Mouse (Mus musculus) liver, embryonic 12.5 days (tissue): ENCODE measurements around the gene Sdhaf1. TPM values are rescaled to one million over a fixed set of nuclear protein-coding genes. Genes with fewer than 3 reads are reported as not detected.
A peak's percentile ranks its signal among the peaks of the same experiment; 100 is the strongest.

Experiments
- ATAC-seq: fragments of 200-750 bp; cut with Nextera tagmentation; 2 replicates; pipeline ENCODE4 v1.8.0; 2017; ENCODE audit warnings: moderate number of reproducible peaks, mild to moderate bottlenecking, moderate library complexity
- H3K27ac ChIP-seq: fragments of 300-500 bp; sonication (generic); 2 replicates; pipeline ENCODE4 v1.5.1; 2016; ENCODE audit warnings: mild to moderate bottlenecking
- H3K27me3 ChIP-seq: fragments of 300-500 bp; sonication (generic); replicated peaks from 2 replicates; pipeline ENCODE4 v1.6.1; 2016; ENCODE audit warnings: mild to moderate bottlenecking, moderate library complexity
- H3K36me3 ChIP-seq: fragments of 300-500 bp; sonication (generic); 2 replicates; pipeline ENCODE4 v1.6.1; 2016; ENCODE audit warnings: mild to moderate bottlenecking, moderate library complexity
- H3K4me1 ChIP-seq: fragments of 300-500 bp; sonication (generic); 2 replicates; pipeline ENCODE4 v1.6.1; 2016
- H3K4me2 ChIP-seq: fragments of 300-500 bp; sonication (generic); 2 replicates; pipeline ENCODE4 v1.6.1; 2016; ENCODE audit warnings: mild to moderate bottlenecking, moderate library complexity
- H3K4me3 ChIP-seq: fragments of 300-500 bp; sonication (generic); 2 replicates; pipeline ENCODE4 v1.5.1; 2016; ENCODE audit warnings: mild to moderate bottlenecking, moderate library complexity
- H3K9ac ChIP-seq: fragments of 300-500 bp; sonication (generic); 2 replicates; pipeline ENCODE4 v1.6.1; 2016; ENCODE audit warnings: mild to moderate bottlenecking, moderate library complexity
- H3K9me3 ChIP-seq: fragments of 300-500 bp; sonication (generic); replicated peaks from 2 replicates; pipeline ENCODE4 v1.6.1; 2016; ENCODE audit warnings: mild to moderate bottlenecking, moderate library complexity
- WGBS: fragments of 180-500 bp; shearing (Covaris S2); methylation state at CpG from one replicate; pipeline ENCODE4 v1.1.7; 2016; ENCODE audit not compliant: insufficient replicate concordance; 5-methylcytosine and 5-hydroxymethylcytosine counted together
- polyA plus RNA-seq: library from polyadenylated mRNA; unstranded; fragments of >200 nt; fragmentation: Nextera tagmentation; extraction: Ambion mirVana; gene quantifications from 2 replicates; pipeline ENCODE4 v1.2.1, GENCODE M21; 2016

The Sdhaf1 gene
- polyA plus RNA-seq, 1 experiment from 2014 or later, result 8.1 TPM

- Histone ChIP-seq H3K27me3 (peaks cover 40% of the 10 kb centered on the region), H3K4me3 (no peak overlapping the region), H3K4me1 (no peaks in the 10 kb centered on the region), H3K4me2 (no peak overlapping the region), H3K9me3 (no peaks in the 10 kb centered on the region), H3K27ac (no peak overlapping the region), H3K36me3 (no peaks in the 10 kb centered on the region), H3K9ac (no peak overlapping the region)
- 54% methylated on average over 5 of the region's 5 CpGs for WGBS
- no peak for ATAC-seq
Observed at GRCm38 (mm10) chr7:30339432-30340109, 15.9 kb upstream of the Sdhaf1 start.

- peaks cover 67% of the 10 kb centered on the region for H3K27me3 ChIP-seq
- no peak overlapping the region for H3K4me2 ChIP-seq
- 3% methylated on average over 9 of the region's 9 CpGs for WGBS
Observed at GRCm38 (mm10) chr7:30336384-30336783, 12.7 kb upstream of the Sdhaf1 start.

GRCm38 (mm10) chr7:30335688-30336087 lies 12.0 kb upstream of the Sdhaf1 start:
- H3K4me1 ChIP-seq, result no peaks in the 10 kb centered on the region
- H3K4me3 ChIP-seq, result no peak overlapping the region
- WGBS, result 62% methylated on average over 6 of the region's 6 CpGs
- no peak overlapping the region for H3K9ac ChIP-seq
- H3K36me3 ChIP-seq, result no peaks in the 10 kb centered on the region
- ATAC-seq, result no peak
- peaks cover 68% of the 10 kb centered on the region for H3K27me3 ChIP-seq
- H3K27ac ChIP-seq, result no peak overlapping the region
- no peaks in the 10 kb centered on the region for H3K9me3 ChIP-seq
- no peak overlapping the region for H3K4me2 ChIP-seq

More at GRCm38 (mm10) chr7:30336384-30336783, 12.7 kb upstream of the Sdhaf1 start:
- Histone ChIP-seq H3K9ac (no peak overlapping the region), H3K4me3 (no peak overlapping the region), H3K4me1 (no peaks in the 10 kb centered on the region), H3K9me3 (no peaks in the 10 kb centered on the region), H3K36me3 (no peaks in the 10 kb centered on the region), H3K27ac (no peak overlapping the region)
- ATAC-seq, result no peak

- H3K9me3 ChIP-seq, result no peaks in the 10 kb centered on the region
- H3K27me3 ChIP-seq, result peaks cover 74% of the 10 kb centered on the region
- H3K4me3 ChIP-seq, result no peak overlapping the region
- no peak overlapping the region for H3K27ac ChIP-seq
- 47% methylated on average over 5 of the region's 5 CpGs for WGBS
- no peak for ATAC-seq
- no peak overlapping the region for H3K4me2 ChIP-seq
- no peak overlapping the region for H3K9ac ChIP-seq
- H3K4me1 ChIP-seq, result no peaks in the 10 kb centered on the region
- H3K36me3 ChIP-seq, result no peaks in the 10 kb centered on the region
Observed at GRCm38 (mm10) chr7:30334563-30334962, 10.9 kb upstream of the Sdhaf1 start.

- Histone ChIP-seq H3K9me3 (no peaks in the 10 kb centered on the region), H3K4me1 (no peaks in the 10 kb centered on the region), H3K36me3 (no peaks in the 10 kb centered on the region), H3K4me3 (no peak overlapping the region), H3K9ac (no peak overlapping the region), H3K27ac (no peak overlapping the region), H3K4me2 (no peak overlapping the region), H3K27me3 (peaks cover 64% of the 10 kb centered on the region)
- no peak for ATAC-seq
- WGBS, result 51% methylated on average over 4 of the region's 4 CpGs
Observed at GRCm38 (mm10) chr7:30333436-30333835, 9.7 kb upstream of the Sdhaf1 start.

GRCm38 (mm10) chr7:30332622-30333259 lies 9.0 kb upstream of the Sdhaf1 start:
- Histone ChIP-seq H3K27me3 (peaks cover 66% of the 10 kb centered on the region), H3K4me2 (no peak overlapping the region), H3K4me1 (no peaks in the 10 kb centered on the region), H3K9ac (no peak overlapping the region), H3K4me3 (no peak overlapping the region), H3K9me3 (no peaks in the 10 kb centered on the region), H3K36me3 (no peaks in the 10 kb centered on the region), H3K27ac (no peak overlapping the region)
- no peak for ATAC-seq
- WGBS, result 42% methylated on average over 18 of the region's 18 CpGs

- 12% methylated on average over 13 of the region's 13 CpGs for WGBS
- H3K9me3 ChIP-seq, result no peaks in the 10 kb centered on the region
- H3K27ac ChIP-seq, result no peak overlapping the region
- no peak overlapping the region for H3K4me3 ChIP-seq
- 0 out of 2 replicates have a peak overlapping the region, but pooled peaks have one; percentile 9 for H3K4me2 ChIP-seq
- peaks cover 74% of the 10 kb centered on the region for H3K27me3 ChIP-seq
- H3K9ac ChIP-seq, result no peak overlapping the region
- no peaks in the 10 kb centered on the region for H3K36me3 ChIP-seq
- ATAC-seq, result peak; percentile 63
- no peaks in the 10 kb centered on the region for H3K4me1 ChIP-seq
Observed at GRCm38 (mm10) chr7:30331887-30332286, 8.2 kb upstream of the Sdhaf1 start.

- peaks cover 1% of the 10 kb centered on the region for H3K4me1 ChIP-seq
- no peak for ATAC-seq
- no peaks in the 10 kb centered on the region for H3K36me3 ChIP-seq
- H3K27me3 ChIP-seq, result peaks cover 47% of the 10 kb centered on the region
- H3K27ac ChIP-seq, result no peak overlapping the region
- no peak overlapping the region for H3K9ac ChIP-seq
- no peak overlapping the region for H3K4me3 ChIP-seq
- WGBS, result 51% methylated on average over 10 of the region's 10 CpGs
- no peak overlapping the region for H3K4me2 ChIP-seq
- no peaks in the 10 kb centered on the region for H3K9me3 ChIP-seq
Observed at GRCm38 (mm10) chr7:30328379-30328778, 4.7 kb upstream of the Sdhaf1 start.

- H3K9me3 ChIP-seq, result no peaks in the 10 kb centered on the region
- H3K9ac ChIP-seq, result no peak overlapping the region
- H3K4me2 ChIP-seq, result no peak overlapping the region
- H3K4me1 ChIP-seq, result peaks cover 11% of the 10 kb centered on the region
- H3K36me3 ChIP-seq, result no peaks in the 10 kb centered on the region
- WGBS, result 53% methylated on average over 15 of the region's 15 CpGs
- no peak for ATAC-seq
- H3K27ac ChIP-seq, result no peak overlapping the region
- H3K27me3 ChIP-seq, result peaks cover 34% of the 10 kb centered on the region
- no peak overlapping the region for H3K4me3 ChIP-seq
Observed at GRCm38 (mm10) chr7:30327140-30327539, 3.4 kb upstream of the Sdhaf1 start.

- no peak overlapping the region for H3K4me2 ChIP-seq
- H3K9me3 ChIP-seq, result no peaks in the 10 kb centered on the region
- H3K9ac ChIP-seq, result no peak overlapping the region
- no peak for ATAC-seq
- H3K27ac ChIP-seq, result no peak overlapping the region
- H3K36me3 ChIP-seq, result no peaks in the 10 kb centered on the region
- H3K4me1 ChIP-seq, result peaks cover 12% of the 10 kb centered on the region
- H3K4me3 ChIP-seq, result no peak overlapping the region
- H3K27me3 ChIP-seq, result peaks cover 27% of the 10 kb centered on the region
Observed at GRCm38 (mm10) chr7:30326427-30326826, 2.7 kb upstream of the Sdhaf1 start.

GRCm38 (mm10) chr7:30325364-30325763 lies 1.7 kb upstream of the Sdhaf1 start:
- Histone ChIP-seq H3K9me3 (no peaks in the 10 kb centered on the region), H3K27ac (no peak overlapping the region), H3K27me3 (peaks cover 17% of the 10 kb centered on the region), H3K36me3 (no peaks in the 10 kb centered on the region), H3K4me1 (peaks cover 23% of the 10 kb centered on the region), H3K4me3 (no peak overlapping the region), H3K4me2 (no peak overlapping the region), H3K9ac (no peak overlapping the region)
- ATAC-seq, result no peak
- WGBS, result 39% methylated on average over 2 of the region's 2 CpGs

GRCm38 (mm10) chr7:30324300-30324944 lies 727 bp upstream of the Sdhaf1 start:
- H3K36me3 ChIP-seq, result no peaks in the 10 kb centered on the region
- peaks cover 12% of the 10 kb centered on the region for H3K27me3 ChIP-seq
- peaks cover 32% of the 10 kb centered on the region for H3K4me1 ChIP-seq
- H3K9me3 ChIP-seq, result no peaks in the 10 kb centered on the region
- no peak for ATAC-seq
- no peak overlapping the region for H3K9ac ChIP-seq
- no peak overlapping the region for H3K4me3 ChIP-seq
- no peak overlapping the region for H3K27ac ChIP-seq
- H3K4me2 ChIP-seq, result no peak overlapping the region
- WGBS, result 70% methylated on average over 5 of the region's 5 CpGs
